Mouse (Mus musculus): Measurements from ENCODE around the gene Mthfd1l.
A peak's percentile ranks its signal among the peaks of the same experiment; 100 is the strongest.

Gene Mthfd1l

DNA sequence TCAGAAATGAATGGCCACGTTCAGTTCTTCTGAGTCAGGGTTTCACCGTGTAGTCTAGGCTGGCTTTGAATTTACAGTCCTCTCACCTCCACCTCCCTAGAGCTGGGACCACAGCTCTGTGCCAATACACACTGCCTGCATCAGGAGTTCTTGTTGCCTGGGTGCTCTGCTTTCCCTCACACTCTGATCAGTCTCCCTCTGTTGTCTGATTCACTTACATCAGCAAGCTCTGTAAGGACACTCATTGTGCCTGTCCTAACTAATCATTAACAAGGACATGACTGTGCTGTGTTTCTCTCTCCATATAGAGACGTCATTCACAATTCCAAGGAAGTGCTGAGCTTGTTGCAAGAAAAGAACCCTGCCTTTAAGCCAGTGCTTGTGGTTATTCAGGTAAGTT lies 5.4 kb downstream of the Mthfd1l start:
- DNase-seq: no peak

DNA sequence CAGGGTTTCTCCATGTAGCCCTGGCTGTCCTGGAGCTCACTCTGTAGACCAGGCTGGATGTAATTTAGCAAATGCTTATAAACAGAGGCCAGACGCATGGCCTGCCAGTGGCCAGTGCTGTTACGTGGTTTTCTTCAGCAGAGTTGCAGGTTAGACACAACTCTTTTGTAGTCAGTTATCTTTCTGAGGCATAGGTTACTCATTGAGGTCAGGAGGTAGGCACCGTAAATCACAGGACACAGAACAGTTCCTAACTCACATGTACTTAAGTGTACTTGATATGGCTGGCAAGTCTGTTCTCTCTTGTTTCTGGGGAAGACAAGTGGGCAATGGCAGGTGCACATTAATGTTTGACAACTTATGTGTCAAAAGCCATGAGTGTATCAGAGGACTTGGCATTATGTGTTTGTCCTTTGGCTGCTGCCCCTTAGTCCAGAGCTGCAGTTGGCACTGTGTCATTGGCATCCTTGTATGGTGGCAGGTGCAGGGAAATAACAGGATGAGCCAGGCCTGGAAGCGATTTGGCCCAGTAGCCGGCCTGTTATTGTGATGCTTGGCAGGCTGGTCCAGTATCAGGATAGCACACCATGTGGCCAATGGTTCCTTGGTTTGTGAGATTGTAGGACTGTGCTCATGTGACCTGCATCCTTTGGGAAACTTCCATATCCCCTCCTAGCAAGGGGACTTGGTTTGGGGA lies 6.0 kb downstream of the Mthfd1l start:
- DNase-seq: peak; percentile 99

DNA sequence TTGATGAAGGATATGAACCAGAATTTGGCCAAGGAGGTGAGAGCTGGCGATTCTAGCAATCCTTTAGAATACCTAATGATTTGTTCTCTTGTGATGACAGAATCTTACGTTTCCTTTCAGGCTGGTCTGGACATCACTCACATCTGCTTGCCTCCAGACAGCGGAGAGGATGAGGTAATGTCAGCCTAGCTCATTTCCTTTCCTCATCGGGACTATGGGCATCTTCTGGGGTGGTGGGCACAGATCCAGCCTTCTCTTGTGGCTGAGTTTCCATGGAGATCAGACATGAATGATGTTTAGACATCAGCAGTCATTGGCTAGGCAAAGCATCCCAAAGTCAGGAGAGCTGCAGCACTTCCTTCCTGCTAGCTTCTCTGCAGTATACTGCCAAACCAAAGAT lies 7.3 kb downstream of the Mthfd1l start:
- peak; percentile 69 for DNase-seq

DNA sequence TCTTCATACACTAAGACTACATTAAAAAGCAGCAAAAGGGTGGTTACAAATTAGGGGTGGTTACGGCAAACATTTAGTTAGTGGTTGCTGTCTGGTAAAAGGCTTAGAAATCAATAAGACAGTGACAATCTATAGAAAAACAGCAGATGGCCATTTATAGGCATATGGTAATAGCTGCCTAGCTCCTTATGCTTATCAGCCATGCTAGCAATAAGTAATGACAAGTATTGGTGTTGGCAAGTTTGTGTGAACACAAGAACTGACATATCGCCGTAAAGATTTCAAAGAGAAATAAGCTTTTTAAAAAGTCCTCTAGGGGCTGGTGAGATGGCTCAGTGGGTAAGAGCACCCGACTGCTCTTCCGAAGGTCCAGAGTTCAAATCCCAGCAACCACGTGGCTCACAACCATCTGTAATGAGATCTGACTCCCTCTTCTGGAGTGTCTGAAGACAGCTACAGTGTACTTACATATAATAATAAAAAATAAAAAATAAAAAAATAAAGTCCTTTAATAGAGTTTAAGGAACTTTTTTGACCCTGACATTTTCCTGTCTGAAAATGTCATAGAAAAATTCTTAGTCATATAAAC lies 17.5 kb downstream of the Mthfd1l start:
- DNase-seq: no peak

DNA sequence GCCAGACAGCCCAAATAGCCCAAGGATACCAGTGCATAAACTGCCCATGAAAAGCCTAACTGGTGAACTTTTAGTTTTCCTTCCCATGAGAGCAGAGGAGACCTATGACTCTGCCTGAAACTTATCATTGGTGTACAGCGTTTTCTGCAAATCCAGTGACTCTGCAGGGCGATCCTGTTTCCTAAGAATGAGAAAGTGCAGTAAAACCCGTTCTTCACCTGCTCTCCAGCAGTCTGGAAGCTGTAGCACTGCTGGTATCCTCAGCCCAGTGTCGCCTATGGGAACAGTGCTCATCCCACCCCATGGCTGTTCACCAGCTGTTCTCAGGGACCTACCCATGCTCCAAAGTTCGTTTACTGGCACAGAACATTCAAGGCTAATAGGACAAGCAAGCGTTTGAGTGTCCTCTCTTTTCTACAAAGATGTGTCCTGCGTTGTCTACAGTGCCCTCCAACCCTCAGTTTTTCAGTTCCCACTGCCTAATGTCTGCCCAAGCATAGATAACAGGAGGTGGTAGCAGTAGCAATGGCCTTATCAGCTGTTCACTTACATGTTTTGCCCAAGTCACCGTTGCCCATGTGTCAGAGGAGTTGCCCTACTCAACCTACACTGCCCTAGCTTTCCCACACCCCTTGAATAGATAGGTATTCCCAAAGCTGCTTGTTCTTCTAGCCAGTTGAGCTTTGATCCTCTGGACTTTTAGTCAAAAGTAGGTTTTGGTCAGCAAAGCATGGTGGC lies 20.6 kb downstream of the Mthfd1l start:
- no peak for DNase-seq

DNA sequence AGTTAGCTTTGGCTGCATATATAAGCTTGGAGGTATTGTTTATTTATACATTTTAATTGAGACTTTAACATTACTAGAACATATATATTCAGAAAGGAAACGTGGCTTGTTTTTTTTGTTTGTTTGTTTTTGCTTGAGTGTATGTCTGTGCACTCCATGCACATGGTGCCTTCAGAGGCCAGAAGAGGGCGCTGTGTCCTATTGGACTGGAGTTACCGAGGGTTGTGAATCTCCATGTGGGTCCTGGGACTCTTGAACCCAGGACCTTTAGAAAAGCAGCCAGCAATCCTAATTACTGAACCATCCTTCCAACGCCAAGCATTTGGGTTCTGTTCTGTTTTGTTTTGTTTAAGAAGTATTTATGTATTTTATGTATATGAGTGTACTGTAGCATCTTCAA lies 22.4 kb downstream of the Mthfd1l start:
- no peak for DNase-seq

DNA sequence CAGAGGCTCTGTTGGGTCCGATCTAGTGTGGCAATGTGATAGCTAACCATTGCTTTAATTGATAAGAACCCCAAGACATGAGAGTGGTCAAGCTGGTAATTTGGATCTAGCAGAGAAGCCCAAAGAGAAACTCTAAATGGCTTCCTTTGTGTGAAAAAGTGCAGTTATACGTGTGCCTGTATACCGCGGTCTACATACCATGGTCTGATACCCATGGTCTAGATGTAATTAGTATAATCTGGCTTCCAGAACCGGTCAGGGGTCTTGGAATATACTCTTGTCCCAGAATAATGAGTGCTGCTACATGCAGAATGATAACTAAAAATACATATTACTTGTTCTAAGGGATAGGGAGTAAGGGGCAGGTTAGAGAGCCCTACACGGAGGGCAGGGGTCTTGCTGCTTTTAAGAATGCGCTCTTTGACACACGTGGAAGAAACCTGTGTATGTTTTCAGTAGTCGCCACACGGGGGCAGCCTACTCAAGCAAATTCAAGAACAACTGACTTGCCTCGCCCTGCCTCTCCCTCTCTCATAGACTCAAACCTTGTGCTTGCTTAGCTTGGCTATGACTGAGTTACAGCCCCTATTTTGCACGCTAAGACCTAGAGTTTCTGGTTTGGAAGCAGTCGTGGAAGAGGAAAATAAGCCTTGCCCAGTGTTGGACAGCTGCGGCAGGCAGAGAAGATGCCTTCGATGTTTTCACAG lies 23.4 kb downstream of the Mthfd1l start:
- DNase-seq: peak; percentile 72

DNA sequence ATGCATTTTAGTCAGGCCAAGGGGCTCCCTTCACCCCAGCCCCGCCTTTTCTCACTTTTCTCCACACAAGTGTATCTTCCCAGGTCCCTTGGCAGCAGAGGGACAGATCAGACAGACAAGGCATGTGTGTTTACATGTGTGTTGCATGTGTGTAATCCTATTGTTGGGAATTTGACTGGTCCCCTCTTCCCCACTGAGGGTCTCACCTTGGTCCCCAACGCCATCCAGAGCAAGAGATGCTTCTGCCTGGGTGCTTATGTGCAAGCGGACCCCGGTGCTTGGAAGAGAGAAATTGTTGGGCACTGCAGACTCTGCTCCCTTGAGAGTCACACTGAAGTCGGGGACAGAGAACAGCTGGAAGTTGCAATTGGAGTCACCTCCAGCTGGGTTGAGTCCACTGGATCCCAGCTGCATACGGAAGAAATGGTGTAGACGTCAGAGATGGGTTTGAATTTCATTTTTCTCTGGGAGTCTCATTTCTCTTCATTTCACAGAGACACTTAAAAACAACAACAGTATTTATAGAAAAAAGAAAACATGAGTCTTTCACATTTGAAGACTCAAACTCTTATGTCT lies 25.0 kb downstream of the Mthfd1l start:
- no peak for DNase-seq

DNA sequence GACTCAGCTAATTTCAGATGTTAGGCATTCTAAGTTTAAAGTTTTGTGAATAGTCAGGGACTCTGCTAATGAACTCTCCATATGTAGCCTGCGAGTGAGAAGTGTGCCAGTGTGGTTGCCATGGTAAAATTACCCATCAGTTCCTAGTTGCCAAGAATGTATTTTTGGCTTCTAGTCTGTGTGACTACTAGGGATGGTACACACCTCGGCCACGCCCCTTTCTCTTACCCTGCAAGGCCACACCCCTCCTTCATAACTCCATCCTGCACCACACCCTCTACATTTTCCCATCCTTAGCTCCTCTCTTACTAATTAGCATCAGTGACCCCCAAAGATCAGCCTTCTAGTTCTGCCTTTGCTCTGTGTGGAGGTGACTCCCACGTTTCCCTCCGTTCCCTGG lies 29.8 kb downstream of the Mthfd1l start:
- DNase-seq: no peak

DNA sequence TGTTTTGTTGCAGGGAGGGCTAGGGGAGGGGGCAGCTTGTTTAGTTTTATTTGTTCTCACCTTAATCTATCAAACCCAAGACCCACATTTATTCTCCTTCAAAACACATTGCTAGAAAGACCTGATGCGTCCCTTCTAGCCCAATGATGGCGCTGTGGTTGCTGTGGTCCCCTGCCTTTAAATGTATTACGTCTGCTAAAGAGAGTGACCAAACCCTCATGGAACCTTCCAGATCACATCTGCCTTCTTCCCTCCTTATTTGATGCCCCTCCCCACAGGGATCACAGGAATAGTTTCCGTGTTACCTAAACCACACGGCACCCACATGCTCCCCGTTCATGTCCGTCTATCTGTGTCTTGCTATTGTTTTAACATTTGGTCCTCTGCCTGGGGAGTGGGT lies 32.3 kb downstream of the Mthfd1l start:
- no peak for DNase-seq

DNA sequence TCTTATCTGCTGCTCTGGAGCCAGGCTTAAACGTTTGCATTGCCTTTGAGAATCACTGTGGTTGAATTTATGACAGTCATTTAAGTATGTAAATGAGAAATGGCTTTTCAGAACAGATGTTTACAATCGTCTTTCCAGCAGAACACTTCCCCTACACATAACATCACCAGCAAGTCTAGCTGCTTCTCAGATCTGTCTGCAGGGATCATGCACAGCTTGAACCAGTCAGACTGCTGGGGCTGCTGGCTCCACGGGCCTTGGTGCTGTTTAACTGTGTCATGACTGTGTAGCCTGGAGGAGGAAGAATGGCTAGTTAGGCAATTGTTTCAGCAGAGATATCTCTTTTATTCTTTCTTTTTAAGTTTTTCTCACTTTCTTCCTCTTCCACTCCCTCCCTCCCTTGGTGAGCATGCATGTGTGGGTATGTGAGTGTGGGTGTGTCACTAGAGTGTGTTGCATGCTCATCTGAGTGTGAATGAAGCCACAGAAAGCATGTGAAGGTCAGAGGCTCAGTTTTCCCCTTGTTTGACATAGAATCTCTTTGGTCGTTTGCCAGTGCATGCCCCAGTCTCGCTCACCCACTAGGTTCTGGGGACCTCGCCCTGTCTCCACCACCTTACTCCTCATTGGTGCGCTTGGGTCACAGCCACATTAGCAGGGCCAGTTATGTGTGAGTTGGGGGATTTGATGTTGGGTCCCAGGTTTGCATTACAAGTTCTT lies 33.5 kb downstream of the Mthfd1l start:
- DNase-seq: no peak

DNA sequence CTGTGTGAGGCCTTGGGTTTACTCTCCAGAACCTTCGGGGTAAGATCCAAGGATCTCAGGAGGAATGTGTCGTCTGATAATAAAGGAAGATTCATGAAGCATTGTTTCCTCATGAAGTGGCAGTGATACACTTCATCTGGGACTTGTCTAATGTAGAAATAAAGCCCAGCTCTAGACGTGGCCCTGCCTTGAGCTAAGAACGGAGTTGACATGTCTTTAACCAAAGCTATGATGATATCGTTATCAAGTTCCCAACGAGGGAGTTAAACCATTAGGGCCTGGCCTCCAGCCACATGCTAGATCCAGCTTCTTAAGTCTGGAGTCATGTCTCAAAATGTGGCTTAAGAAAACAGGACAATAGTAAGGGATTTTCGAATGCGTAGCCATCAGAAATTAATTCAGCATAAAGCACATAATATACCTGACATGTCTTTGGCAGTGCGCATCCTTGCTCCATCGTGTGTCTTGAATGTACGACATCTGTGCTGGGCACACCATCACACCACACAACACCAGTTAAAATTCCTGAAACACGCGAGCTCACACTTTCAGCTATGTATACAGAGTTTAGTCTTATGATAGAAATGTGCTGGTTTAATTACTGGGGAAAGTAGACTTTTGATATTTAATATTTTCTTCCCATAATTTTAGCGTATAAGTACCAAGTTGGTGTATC lies 49.8 kb downstream of the Mthfd1l start:
- no peak for DNase-seq

DNA sequence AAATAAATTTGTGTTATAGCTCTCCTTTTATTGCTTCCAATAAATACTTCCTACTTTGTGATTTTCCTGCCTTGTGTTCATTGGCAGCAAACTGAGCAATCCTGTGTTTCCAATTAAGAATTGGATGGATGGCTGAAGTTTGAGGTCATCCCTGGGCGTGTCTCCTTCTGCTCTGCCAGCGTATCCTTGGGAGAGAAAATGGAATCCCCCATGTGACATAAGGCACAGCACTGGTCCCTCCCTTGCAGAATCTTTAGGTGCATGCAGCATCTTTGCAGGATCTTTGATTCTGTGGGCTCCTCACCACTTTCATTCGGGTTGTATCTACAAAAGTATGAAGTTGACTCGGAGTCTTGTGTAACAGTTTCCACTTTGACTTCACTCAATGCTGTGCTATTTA lies 53.7 kb downstream of the Mthfd1l start:
- DNase-seq: no peak

DNA sequence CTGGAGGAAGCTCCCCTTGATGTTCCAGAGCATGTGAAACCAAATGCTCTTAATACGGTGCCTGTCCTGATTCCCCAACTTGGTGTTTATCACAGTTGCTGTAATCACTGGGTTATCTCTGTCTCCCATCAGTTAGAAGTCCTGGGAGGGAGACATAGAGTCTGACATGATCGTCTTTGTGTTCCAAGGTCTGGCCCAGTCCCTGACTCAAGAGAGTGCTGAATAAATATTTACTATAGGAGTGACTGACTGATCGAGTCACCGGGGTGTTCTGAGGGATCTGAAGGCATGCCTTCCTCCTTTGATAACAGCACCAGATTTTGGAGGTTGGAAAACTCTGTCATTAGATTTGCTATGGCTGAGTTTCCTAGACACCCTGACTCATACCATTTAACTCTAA lies 54.5 kb downstream of the Mthfd1l start:
- no peak for DNase-seq

DNA sequence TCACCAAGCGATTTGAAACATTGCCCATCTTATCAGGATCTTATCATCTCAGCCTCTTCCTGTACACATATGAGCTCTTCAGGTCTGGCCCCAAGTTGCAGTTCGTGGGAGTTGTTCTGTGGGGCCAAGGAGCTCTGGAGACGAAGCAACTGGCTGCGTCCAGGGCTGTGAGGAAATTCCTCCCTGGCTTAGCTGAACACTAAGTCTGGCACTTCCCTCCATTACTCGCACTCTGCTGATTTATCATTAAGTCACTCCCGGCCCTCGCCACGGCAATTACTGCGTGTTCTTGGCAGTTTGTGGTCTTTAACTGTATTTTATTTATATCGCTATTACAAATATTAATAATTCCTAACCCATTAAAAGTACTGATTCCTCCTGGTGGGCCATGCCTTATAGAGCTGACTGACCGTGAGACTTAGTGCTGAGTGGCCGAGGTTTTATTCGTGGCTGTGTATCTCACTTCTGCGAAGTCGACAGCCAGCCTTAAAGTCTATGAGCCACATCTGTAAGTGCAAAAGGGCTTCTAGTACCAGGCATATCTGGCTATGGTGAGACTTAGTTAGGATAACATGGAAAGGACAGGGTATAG lies 56.0 kb downstream of the Mthfd1l start:
- DNase-seq: no peak

DNA sequence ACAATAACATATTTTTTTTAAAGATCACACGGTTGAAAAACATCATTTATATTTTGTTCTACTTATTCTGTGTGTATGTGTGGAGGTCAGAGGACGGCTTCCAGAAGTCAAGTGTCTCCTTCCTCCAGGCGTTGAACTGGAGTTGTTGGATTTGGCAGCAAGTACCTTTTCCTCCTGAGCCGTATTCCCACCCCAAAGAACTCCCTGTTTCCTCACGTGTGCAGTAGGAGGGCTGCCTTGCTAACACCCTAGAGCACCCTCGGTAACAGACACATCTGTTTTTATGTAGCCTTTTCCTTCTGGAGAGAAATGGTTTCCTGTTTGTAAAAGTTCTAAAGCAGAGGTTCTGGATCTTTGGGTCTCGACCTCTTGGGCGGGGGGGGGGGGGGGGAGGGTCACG lies 60.8 kb downstream of the Mthfd1l start:
- DNase-seq: no peak

DNA sequence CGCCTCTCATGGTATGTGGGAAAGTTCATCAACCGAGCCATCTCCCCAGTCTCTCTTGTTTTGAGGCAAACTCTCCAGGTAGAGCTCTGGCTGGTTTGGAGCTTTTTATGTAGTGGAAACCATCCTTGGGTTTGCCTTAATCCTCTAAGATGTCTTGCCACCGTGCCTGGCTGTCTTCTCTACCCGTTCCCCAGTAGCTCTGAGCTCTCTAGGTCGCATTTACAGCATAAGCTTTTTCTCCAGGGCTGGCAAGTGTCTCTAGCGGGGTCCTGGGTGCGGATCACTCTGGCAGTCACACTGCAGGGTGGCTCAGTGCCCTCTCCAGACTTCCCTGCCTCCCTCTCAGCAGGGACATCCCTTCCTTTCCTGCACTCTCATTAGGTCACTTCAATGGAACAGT lies 63.6 kb downstream of the Mthfd1l start:
- no peak for DNase-seq

DNA sequence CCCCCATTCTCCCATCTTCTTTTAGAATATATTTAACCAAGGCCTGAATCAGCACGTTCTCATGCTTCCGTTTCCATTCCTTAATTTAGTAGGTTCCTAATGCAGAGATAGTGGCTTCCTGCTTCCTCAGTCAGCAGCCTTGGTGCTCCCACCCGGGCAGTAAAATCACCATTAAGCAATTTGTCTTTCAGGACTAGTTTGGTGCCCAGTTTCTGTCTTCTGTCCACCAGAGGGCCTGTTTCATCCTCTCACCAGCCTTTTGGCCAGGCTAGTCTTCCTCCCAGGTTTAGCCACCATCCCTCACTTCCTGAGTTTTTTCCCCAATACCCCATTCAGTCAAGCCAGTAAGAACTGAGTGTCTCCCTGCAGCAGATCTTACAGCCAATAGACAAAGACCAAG lies 64.1 kb downstream of the Mthfd1l start:
- DNase-seq: no peak

DNA sequence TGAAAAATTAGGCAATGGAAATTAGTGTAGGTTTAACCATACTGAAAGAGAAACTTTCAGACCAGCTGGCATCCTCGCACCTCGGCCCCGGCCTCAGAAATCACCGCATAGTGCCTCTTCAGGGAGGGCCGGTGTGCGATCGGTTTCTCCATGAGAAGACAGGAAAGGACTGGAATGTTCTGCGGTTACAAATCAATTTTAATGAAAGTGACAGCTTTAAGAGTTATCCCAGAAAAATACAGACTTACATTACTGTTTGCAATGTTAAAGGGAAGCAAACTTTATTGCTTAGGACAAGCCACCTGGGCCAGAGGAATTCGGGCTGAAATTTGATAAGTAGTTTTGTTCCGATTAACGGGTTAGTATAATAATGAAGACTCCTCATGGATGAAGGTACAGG lies 65.7 kb downstream of the Mthfd1l start:
- DNase-seq: no peak

DNA sequence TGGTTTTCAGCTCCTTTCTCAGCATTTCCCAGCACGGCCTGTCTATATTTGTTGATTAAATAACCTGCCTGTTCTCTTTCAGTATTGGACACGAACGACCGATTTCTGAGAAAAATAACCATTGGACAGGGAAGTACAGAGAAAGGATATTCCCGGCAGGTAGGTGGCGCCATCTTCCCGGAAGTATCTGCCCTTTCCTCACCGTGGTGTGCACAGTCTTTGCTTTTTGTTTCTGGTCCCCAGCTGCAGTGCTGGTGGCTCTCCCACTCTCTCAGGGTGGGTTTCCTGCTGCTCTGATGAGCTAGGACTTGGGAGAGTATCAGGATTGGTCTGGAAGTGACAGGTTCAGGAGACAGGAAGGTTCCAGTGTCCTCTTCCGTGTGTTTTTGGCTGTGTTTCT lies 68.8 kb downstream of the Mthfd1l start:
- DNase-seq: no peak

DNA sequence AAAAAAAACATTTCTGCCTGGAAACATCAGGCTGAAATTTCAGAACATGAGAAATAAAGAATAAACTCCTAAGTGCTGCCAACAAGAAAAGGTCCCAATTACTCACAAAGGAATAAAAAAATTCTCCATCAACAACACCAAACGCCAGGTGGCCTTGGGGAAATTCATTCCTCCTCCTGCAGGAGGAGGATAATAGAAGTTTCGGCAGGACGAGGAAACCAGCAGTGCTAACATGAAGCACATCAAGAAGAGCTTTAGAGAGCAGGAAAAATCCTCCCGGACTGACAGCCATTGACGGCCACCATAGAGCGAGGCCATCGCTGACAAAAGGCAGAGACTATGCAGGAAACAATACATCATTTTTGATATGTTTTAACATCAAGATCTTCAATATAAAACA lies 71.5 kb downstream of the Mthfd1l start:
- no peak for DNase-seq

DNA sequence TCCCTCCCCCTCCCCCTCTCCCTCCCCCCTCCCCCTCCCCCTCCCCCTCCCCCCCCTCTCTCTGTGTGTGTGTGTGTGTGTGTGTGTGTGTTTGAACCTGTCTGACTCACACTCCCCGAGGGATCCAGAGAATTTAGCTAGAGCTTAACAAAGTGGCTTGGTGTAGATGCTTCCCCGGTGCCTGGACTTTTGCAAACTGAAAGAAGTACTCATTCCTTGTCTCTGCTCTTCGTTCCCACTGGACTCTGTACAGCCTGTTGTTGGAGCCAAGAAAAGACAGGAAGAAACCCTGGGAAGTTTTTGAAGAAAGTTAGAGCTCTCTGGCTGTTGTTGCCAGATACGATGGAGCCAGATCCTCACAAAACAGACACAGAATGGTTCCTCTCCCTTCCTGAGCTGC lies 73.6 kb downstream of the Mthfd1l start:
- no peak for DNase-seq
